Mouse (Mus musculus) kidney, postnatal 0 days (tissue): ENCODE results near the gene Fam81a. TPM values are rescaled to one million over a fixed set of nuclear protein-coding genes. Genes with fewer than 3 reads are reported as not detected.

ENCODE experiments used
- ATAC-seq: fragments of 200-750 bp; cut with Nextera tagmentation; replicated peaks from 2 replicates; pipeline ENCODE4 v1.8.0; 2017; ENCODE audit warnings: low read depth, moderate number of reproducible peaks, moderate TSS enrichment, moderate library complexity; ENCODE audit not compliant: low FRiP score
- DNase-seq: peaks from one replicate; pipeline ENCODE4 v3.0.0-alpha.2; 2016; ENCODE audit warnings: low spot score
- H3K27ac ChIP-seq: fragments of 300-500 bp; sonication (generic); 2 replicates; pipeline ENCODE4 v1.5.1; 2014; ENCODE audit warnings: mild to moderate bottlenecking
- H3K27me3 ChIP-seq: fragments of 300-500 bp; sonication (generic); 2 replicates; pipeline ENCODE4 v1.6.1; 2014; ENCODE audit warnings: low read length, mixed read lengths; ENCODE audit not compliant: insufficient read depth
- H3K36me3 ChIP-seq: fragments of 300-500 bp; sonication (generic); 2 replicates; pipeline ENCODE4 v1.6.1; 2014; ENCODE audit warnings: low read length, mixed read lengths; ENCODE audit not compliant: insufficient read depth
- H3K4me1 ChIP-seq: fragments of 300-500 bp; sonication (generic); replicated peaks from 2 replicates; pipeline ENCODE4 v1.6.1; 2014; ENCODE audit warnings: antibody characterized with exemption, low read length, mixed read lengths; ENCODE audit not compliant: insufficient read depth
- H3K4me2 ChIP-seq: fragments of 300-500 bp; sonication (generic); 2 replicates; pipeline ENCODE4 v1.6.1; 2014; ENCODE audit warnings: mild to moderate bottlenecking, low read length, moderate library complexity, mixed read lengths
- H3K4me3 ChIP-seq: fragments of 300-500 bp; sonication (generic); replicated peaks from 2 replicates; pipeline ENCODE4 v1.5.1; 2014; ENCODE audit warnings: low read depth, low read length
- H3K9ac ChIP-seq: fragments of 300-500 bp; sonication (generic); 2 replicates; pipeline ENCODE4 v1.6.1; 2014; ENCODE audit warnings: low read depth, low read length
- H3K9me3 ChIP-seq: fragments of 300-500 bp; sonication (generic); replicated peaks from 2 replicates; pipeline ENCODE4 v1.6.1; 2016; ENCODE audit warnings: low read length, inconsistent platforms, mixed read lengths
- CTCF ChIP-seq: IDR thresholded peaks from 2 replicates; pipeline ENCODE4 v1.5.1; 2016; ENCODE audit warnings: antibody characterized with exemption, low read depth, mild to moderate bottlenecking, moderate library complexity
- WGBS: fragments of 180-500 bp; shearing (Covaris S2); extraction: QIAGEN DNeasy Blood & Tissue Kit; methylation state at CpG from one replicate; pipeline ENCODE4 v1.1.7; 2014; 5-methylcytosine and 5-hydroxymethylcytosine counted together
- polyA plus RNA-seq: library from polyadenylated mRNA; unstranded; fragments of >200 nt; fragmentation: Nextera tagmentation; extraction: Ambion mirVana; gene quantifications from 2 replicates; pipeline ENCODE4 v1.2.1, GENCODE M21; 2015

Gene Fam81a
- polyA plus RNA-seq, 1 experiment from 2014 or later: 11.7 TPM

DNA sequence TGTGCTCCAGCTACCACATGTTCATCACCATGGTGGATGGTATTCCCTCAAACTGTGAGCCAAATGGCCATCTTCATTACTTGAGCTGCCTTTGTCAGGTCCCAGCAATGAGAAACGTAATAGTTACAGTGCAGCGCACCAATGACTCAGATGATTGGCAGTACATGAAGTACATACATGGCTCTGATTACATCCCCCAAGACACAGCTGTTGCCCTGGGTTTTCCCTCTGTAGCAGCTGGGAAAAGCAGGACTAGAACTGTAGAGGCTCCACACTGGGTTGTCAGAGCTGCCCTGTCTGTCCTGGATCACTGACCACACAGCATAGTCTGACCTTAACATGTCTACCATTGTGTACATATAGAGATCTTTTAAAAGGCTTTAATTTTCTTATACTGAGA, 44.8 kb downstream of the Fam81a start:
- DNase-seq (no peak), ATAC-seq (no peak)
- Histone ChIP-seq H3K4me1 (no peaks in the 10 kb centered on the region), H3K27ac (no peak overlapping the region), H3K27me3 (no peaks in the 10 kb centered on the region), H3K9ac (no peak overlapping the region), H3K4me2 (no peak overlapping the region), H3K4me3 (no peak overlapping the region), H3K9me3 (no peaks in the 10 kb centered on the region), H3K36me3 (no peaks in the 10 kb centered on the region)
- 83% methylated on average over 2 of the region's 2 CpGs for WGBS
- TF ChIP-seq CTCF: no peak

DNA sequence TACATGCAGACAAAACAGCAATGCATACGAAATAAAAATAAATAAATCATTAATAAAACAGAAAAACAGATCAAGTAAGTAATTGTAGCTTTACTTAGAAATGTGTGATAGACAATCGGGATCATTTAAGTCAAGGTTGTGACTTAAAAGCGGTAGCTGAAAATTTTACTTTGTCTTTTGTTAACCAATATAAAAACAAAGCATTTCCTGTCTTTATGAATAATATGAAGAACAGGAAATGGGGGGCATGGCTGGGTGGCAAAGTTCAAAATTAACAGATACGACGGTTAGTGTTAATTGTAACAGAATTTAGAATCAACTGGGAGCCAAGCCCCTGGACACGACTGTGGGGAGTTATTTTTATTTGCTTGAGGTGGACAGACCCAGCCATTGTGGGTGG, 47.3 kb downstream of the Fam81a start:
- Histone ChIP-seq H3K27me3 (no peaks in the 10 kb centered on the region), H3K9ac (no peak overlapping the region), H3K4me1 (no peaks in the 10 kb centered on the region), H3K4me3 (no peak overlapping the region), H3K9me3 (no peaks in the 10 kb centered on the region), H3K36me3 (no peaks in the 10 kb centered on the region), H3K27ac (no peak overlapping the region), H3K4me2 (no peak overlapping the region)
- DNase-seq (no peak), ATAC-seq (no peak)
- no peak for TF ChIP-seq CTCF
- 67% methylated on average over 6 of the region's 6 CpGs for WGBS

DNA sequence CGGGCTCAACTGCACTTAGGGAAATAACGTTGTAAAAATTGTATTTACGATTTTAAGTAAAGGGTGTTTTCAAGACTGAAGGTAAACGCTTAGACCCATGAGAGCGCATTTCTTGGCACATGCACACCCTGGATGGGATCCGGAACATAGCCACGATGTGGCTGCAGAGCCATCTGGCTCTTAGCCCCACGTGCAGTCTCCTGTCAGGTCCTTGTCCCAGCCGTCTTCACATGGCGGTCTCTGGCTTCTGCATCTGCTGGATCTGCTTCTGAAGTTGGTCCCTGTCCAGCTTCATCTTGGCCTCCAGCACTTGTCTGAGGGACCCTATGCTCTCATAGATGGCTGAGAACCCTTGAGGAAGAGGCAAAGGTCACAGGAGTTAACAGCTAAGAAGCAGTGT, 51.8 kb downstream of the Fam81a start:
- Histone ChIP-seq H3K27me3 (no peaks in the 10 kb centered on the region), H3K9ac (no peak overlapping the region), H3K4me3 (no peak overlapping the region), H3K27ac (no peak overlapping the region), H3K4me2 (no peak overlapping the region), H3K4me1 (no peaks in the 10 kb centered on the region), H3K36me3 (no peaks in the 10 kb centered on the region), H3K9me3 (no peaks in the 10 kb centered on the region)
- 77% methylated on average over 10 of the region's 10 CpGs for WGBS
- DNase-seq (no peak), ATAC-seq (no peak)
- TF ChIP-seq CTCF: no peak

DNA sequence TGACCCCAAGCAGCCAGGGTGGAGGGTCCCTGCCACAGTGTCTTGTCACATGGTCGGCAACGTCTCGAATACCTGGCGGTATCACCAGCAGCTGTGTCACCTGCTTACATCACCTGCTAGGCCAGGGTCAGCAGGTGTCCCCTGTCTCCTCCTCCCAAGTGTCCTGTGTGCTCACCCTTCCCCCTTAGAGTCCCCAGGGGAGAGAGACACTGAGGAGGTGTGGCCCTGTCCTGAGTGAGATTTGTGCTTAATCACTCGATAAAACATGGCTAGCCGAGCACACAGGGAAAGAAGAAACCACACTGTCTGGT, 53.6 kb downstream of the Fam81a start:
- Histone ChIP-seq H3K36me3 (no peaks in the 10 kb centered on the region), H3K9ac (no peak overlapping the region), H3K9me3 (no peaks in the 10 kb centered on the region), H3K4me2 (no peak overlapping the region), H3K27ac (no peak overlapping the region), H3K4me1 (no peaks in the 10 kb centered on the region), H3K27me3 (no peaks in the 10 kb centered on the region), H3K4me3 (no peak overlapping the region)
- DNase-seq (no peak), ATAC-seq (no peak)
- TF ChIP-seq CTCF: no peak
- 35% methylated on average over 6 of the region's 6 CpGs for WGBS

DNA sequence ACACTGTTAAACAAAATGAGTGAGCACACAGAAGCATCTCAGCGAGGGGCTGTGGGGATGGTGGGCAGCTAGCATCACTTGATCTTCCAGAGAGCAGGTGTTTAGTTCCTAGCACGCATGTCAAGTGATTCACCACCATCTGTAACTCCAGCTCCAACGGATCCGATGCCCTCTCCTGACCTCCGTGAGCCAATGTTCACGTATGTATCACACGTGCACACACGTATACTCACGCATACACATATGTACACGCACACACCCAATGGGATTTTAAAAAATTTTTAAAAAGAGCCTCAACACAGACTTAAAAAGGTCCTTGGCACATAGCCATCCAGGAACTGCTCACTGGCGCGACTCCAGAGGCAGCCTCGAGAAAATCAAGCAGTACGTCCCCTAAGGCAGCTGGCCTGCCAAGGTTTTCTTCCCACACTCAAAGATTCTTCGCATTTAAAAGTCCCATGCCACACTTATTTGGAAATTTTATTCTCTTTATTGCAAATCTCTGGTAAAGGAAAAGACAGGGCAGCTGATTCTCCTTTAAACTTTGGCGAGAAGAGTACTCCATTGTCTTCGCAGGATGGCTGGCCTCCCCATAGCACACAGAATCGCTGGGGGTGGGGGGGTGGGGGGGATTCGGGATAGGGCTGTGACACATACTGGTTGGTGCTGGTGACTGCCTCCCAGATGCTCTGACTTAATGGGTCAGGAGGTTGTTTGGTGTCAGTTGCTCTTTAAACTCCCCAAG, 54.1 kb downstream of the Fam81a start:
- H3K4me2 ChIP-seq: no peak overlapping the region
- no peak for TF ChIP-seq CTCF
- peak; percentile 59 for DNase-seq
- no peak for ATAC-seq
- H3K4me1 ChIP-seq: no peaks in the 10 kb centered on the region
- no peaks in the 10 kb centered on the region for H3K36me3 ChIP-seq
- no peak overlapping the region for H3K4me3 ChIP-seq
- WGBS: 64% methylated on average over 19 of the region's 19 CpGs
- H3K9ac ChIP-seq: no peak overlapping the region
- H3K27me3 ChIP-seq: no peaks in the 10 kb centered on the region
- H3K9me3 ChIP-seq: no peaks in the 10 kb centered on the region
- no peak overlapping the region for H3K27ac ChIP-seq

DNA sequence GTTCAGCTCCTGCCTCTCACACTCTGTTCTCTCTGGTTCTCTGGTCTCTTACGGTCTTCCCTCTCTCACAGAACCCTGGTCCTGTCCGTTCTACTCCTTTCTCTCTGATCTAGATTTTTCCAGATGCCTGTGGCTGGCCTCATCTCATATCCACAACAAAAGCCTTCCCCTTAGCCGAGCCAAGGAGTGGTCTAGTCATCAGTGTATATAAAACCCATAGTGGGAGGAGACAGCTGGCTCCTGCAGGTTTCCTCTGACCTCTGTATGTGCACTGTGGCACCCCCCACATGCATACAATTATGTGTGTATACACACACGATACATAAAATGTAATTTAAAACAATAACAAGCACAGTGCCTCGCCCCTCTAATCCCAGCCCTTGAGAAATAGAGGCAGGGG, 55.0 kb downstream of the Fam81a start:
- DNase-seq: no peak
- TF ChIP-seq CTCF: no peak
- Histone ChIP-seq H3K4me2 (no peak overlapping the region), H3K27ac (no peak overlapping the region), H3K27me3 (no peaks in the 10 kb centered on the region), H3K4me3 (no peak overlapping the region), H3K4me1 (no peaks in the 10 kb centered on the region), H3K36me3 (no peaks in the 10 kb centered on the region), H3K9ac (no peak overlapping the region), H3K9me3 (no peaks in the 10 kb centered on the region)
- 73% methylated on average over 5 of the region's 5 CpGs for WGBS
- ATAC-seq: no peak

DNA sequence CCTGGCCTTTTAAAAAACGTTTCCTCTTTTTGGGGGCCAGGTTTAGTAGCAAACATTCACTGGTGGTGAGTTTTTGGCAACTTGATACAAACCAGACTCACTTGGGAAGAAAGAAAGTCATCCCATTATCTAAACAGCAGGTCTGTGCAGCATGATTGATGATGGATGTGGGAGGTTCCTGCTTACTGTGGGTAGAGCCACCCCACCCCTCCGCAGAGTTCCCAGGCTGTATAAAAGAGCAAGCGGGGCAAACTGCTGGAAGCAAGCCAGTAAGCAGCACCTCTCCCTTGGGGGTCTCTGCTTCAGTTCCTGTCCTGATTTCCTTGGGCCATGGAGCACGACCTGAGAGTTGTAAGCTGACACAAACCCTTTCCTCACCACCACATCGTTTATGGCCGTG, 56.3 kb downstream of the Fam81a start:
- no peak for ATAC-seq
- H3K27ac ChIP-seq: no peak overlapping the region
- no peaks in the 10 kb centered on the region for H3K4me1 ChIP-seq
- no peak overlapping the region for H3K9ac ChIP-seq
- no peaks in the 10 kb centered on the region for H3K9me3 ChIP-seq
- no peaks in the 10 kb centered on the region for H3K36me3 ChIP-seq
- DNase-seq: peak; percentile 83
- WGBS: 8% methylated on average over 6 of the region's 6 CpGs
- no peak for TF ChIP-seq CTCF
- H3K27me3 ChIP-seq: no peaks in the 10 kb centered on the region
- no peak overlapping the region for H3K4me3 ChIP-seq
- H3K4me2 ChIP-seq: no peak overlapping the region
